Mouse (Mus musculus) intestine, embryonic 14.5 days (tissue): ENCODE results near the gene Taf1. TPM values are rescaled to one million over a fixed set of nuclear protein-coding genes. Genes with fewer than 3 reads are reported as not detected.
"Not testable (repeated sequence)": the region's sequence is repeated elsewhere in the genome, so short reads cannot be mapped to it uniquely, and the experiment has no call there.

Experiments
- ATAC-seq: fragments of 200-750 bp; cut with Nextera tagmentation; replicated peaks from 2 replicates; pipeline ENCODE4 v1.8.0; 2017; ENCODE audit warnings: low read depth, moderate number of reproducible peaks, moderate TSS enrichment, moderate library complexity; ENCODE audit not compliant: low FRiP score, low TSS enrichment
- DNase-seq: peaks from one replicate; pipeline ENCODE4 v3.0.0-alpha.2; 2018; ENCODE audit warnings: low spot score
- H3K27ac ChIP-seq: fragments of 300-500 bp; sonication (generic); 2 replicates; pipeline ENCODE4 v1.5.1; 2014; ENCODE audit warnings: low read depth, mild to moderate bottlenecking, control low read depth
- H3K27me3 ChIP-seq: fragments of 300-500 bp; sonication (generic); replicated peaks from 2 replicates; pipeline ENCODE4 v1.6.1; 2014; ENCODE audit warnings: low read length, control low read depth; ENCODE audit not compliant: control insufficient read depth, insufficient read depth
- H3K36me3 ChIP-seq: fragments of 300-500 bp; sonication (generic); 2 replicates; pipeline ENCODE4 v1.6.1; 2014; ENCODE audit warnings: low read length, control low read depth; ENCODE audit not compliant: control insufficient read depth, insufficient read depth
- H3K4me1 ChIP-seq: fragments of 300-500 bp; sonication (generic); replicated peaks from 2 replicates; pipeline ENCODE4 v1.6.1; 2014; ENCODE audit warnings: low read length, control low read depth, mixed read lengths; ENCODE audit not compliant: control insufficient read depth, insufficient read depth
- H3K4me2 ChIP-seq: fragments of 300-500 bp; sonication (generic); 2 replicates; pipeline ENCODE4 v1.6.1; 2014; ENCODE audit warnings: low read length
- H3K4me3 ChIP-seq: fragments of 300-500 bp; sonication (generic); 2 replicates; pipeline ENCODE4 v1.5.1; 2014; ENCODE audit warnings: low read depth, low read length, control low read depth, mixed read lengths
- H3K9ac ChIP-seq: fragments of 300-500 bp; sonication (generic); 2 replicates; pipeline ENCODE4 v1.6.1; 2014; ENCODE audit warnings: mild to moderate bottlenecking, low read length
- H3K9me3 ChIP-seq: fragments of 300-500 bp; sonication (generic); 2 replicates; pipeline ENCODE4 v1.6.1; 2016; ENCODE audit warnings: low read length, control low read depth; ENCODE audit not compliant: control insufficient read depth
- WGBS: fragments of 180-500 bp; shearing (Covaris S2); extraction: QIAGEN DNeasy Blood & Tissue Kit; methylation state at CpG from one replicate; pipeline ENCODE4 v1.1.7; 2014; 5-methylcytosine and 5-hydroxymethylcytosine counted together
- polyA plus RNA-seq: library from polyadenylated mRNA; unstranded; fragments of >200 nt; fragmentation: Nextera tagmentation; extraction: Ambion mirVana; gene quantifications from 2 replicates; pipeline ENCODE4 v1.2.1, GENCODE M21; 2014

Gene Taf1
- polyA plus RNA-seq, result 18.0 and 18.7 TPM in 2 replicates

GRCm38 (mm10) chrX:101532347-101533221, at the start of gene Taf1:
Gene Taf1, plus strand, starts transcription at chrX:101532734.
- H3K27ac ChIP-seq, result no peak within 1 kb of the TSS
- DNase-seq, result peak; percentile 85
- 0 out of 2 replicates have a peak, but pooled peaks cover 3% of the 10 kb centered on the region for H3K4me1 ChIP-seq
- H3K4me3 ChIP-seq, result peak within 1 kb of the TSS; percentile 58
- no peaks in the 10 kb centered on the region for H3K9me3 ChIP-seq
- peak within 1 kb of the TSS; percentile 66 for H3K9ac ChIP-seq
- peaks cover 3% of the 10 kb centered on the region; the same call in 1 of the 2 replicates for H3K36me3 ChIP-seq
- H3K27me3 ChIP-seq, result no peaks in the 10 kb centered on the region; the same call in 1 of the 2 replicates
- peak within 1 kb of the TSS; percentile 62 for H3K4me2 ChIP-seq
- WGBS, result 14% methylated on average over 47 of the region's 47 CpGs
- peak; percentile 99 for ATAC-seq

GRCm38 (mm10) chrX:101486487-101487152, 45.9 kb upstream of the Taf1 start:
- H3K4me1 ChIP-seq, H3K27ac ChIP-seq, H3K4me3 ChIP-seq, H3K4me2 ChIP-seq, H3K36me3 ChIP-seq, ATAC-seq, H3K9ac ChIP-seq, H3K9me3 ChIP-seq, H3K27me3 ChIP-seq: not testable (repeated sequence)
- peak; percentile 52 for DNase-seq
- 29% methylated on average over 10 of the region's 12 CpGs for WGBS

- Histone ChIP-seq H3K4me1 (no peaks in the 10 kb centered on the region), H3K4me2 (no peak overlapping the region), H3K4me3 (no peak overlapping the region), H3K9me3 (no peaks in the 10 kb centered on the region), H3K9ac (no peak overlapping the region), H3K27ac (no peak overlapping the region), H3K36me3 (no peaks in the 10 kb centered on the region), H3K27me3 (no peaks in the 10 kb centered on the region)
- ATAC-seq (no peak), DNase-seq (no peak)
- WGBS, result 16% methylated on average over 3 of the region's 3 CpGs
Measured at GRCm38 (mm10) chrX:101504636-101505035, 27.9 kb upstream of the Taf1 start.

GRCm38 (mm10) chrX:101515710-101516109, 16.8 kb upstream of the Taf1 start:
- Histone ChIP-seq H3K4me3 (no peak overlapping the region), H3K4me2 (no peak overlapping the region), H3K36me3 (no peaks in the 10 kb centered on the region), H3K27me3 (no peaks in the 10 kb centered on the region), H3K9me3 (no peaks in the 10 kb centered on the region), H3K4me1 (no peaks in the 10 kb centered on the region), H3K9ac (no peak overlapping the region), H3K27ac (no peak overlapping the region)
- DNase-seq (no peak), ATAC-seq (no peak)
- WGBS, result 8% methylated on average over 2 of the region's 2 CpGs

- Histone ChIP-seq H3K9me3 (no peaks in the 10 kb centered on the region), H3K4me3 (no peak overlapping the region), H3K9ac (no peak overlapping the region), H3K4me1 (no peaks in the 10 kb centered on the region), H3K27me3 (no peaks in the 10 kb centered on the region), H3K27ac (no peak overlapping the region), H3K36me3 (no peaks in the 10 kb centered on the region), H3K4me2 (no peak overlapping the region)
- ATAC-seq, result no peak
- 92% methylated on average over 4 of the region's 4 CpGs for WGBS
- DNase-seq, result no peak
Measured at GRCm38 (mm10) chrX:101518006-101518405, 14.5 kb upstream of the Taf1 start.

- Histone ChIP-seq H3K4me1 (no peaks in the 10 kb centered on the region), H3K36me3 (no peaks in the 10 kb centered on the region), H3K4me3 (no peak overlapping the region), H3K9me3 (no peaks in the 10 kb centered on the region), H3K9ac (no peak overlapping the region), H3K27me3 (no peaks in the 10 kb centered on the region), H3K27ac (no peak overlapping the region), H3K4me2 (no peak overlapping the region)
- ATAC-seq, result no peak
- DNase-seq, result no peak
- WGBS, result 86% methylated on average over 15 of the region's 15 CpGs
Measured at GRCm38 (mm10) chrX:101522027-101522426, 10.5 kb upstream of the Taf1 start.

GRCm38 (mm10) chrX:101527356-101527755, 5.2 kb upstream of the Taf1 start:
- Histone ChIP-seq H3K9ac (no peak overlapping the region), H3K36me3 (no peaks in the 10 kb centered on the region), H3K9me3 (no peaks in the 10 kb centered on the region), H3K4me3 (0 out of 2 replicates have a peak overlapping the region, but pooled peaks have one; percentile 1), H3K27me3 (no peaks in the 10 kb centered on the region), H3K4me2 (no peak overlapping the region), H3K27ac (no peak overlapping the region), H3K4me1 (no peaks in the 10 kb centered on the region)
- DNase-seq, result no peak
- ATAC-seq, result no peak
- 44% methylated on average over 9 of the region's 9 CpGs for WGBS

GRCm38 (mm10) chrX:101585455-101585854, 52.9 kb downstream of the Taf1 start:
- Histone ChIP-seq H3K4me1 (no peaks in the 10 kb centered on the region), H3K4me2 (no peak overlapping the region), H3K36me3 (no peaks in the 10 kb centered on the region), H3K9ac (no peak overlapping the region), H3K27ac (no peak overlapping the region), H3K27me3 (no peaks in the 10 kb centered on the region), H3K9me3 (no peaks in the 10 kb centered on the region), H3K4me3 (no peak overlapping the region)
- 91% methylated on average over 1 of the region's 1 CpGs for WGBS
- DNase-seq, result no peak
- ATAC-seq, result no peak
